Mouse (Mus musculus): ENCODE measurements around the gene Aox4.

GRCm38 (mm10) chr1:58296278-58296677 is 86.1 kb downstream of the Aox4 start:
- TF ChIP-seq MYOG (IDR thresholded peaks at IDR 0.05; ENCODE audit: control insufficient read depth in 1 of 3, insufficient read depth in 1 of 3, insufficient read length in 2 of 3, low read depth in 2 of 3) (no peak), SRF (IDR thresholded peaks at IDR 0.05; ENCODE audit: control insufficient read depth, insufficient read length, low read depth) (no peak), POLR2A (IDR thresholded peaks at IDR 0.05; ENCODE audit: insufficient read length, low read depth) (no peak), E2F4 (IDR thresholded peaks at IDR 0.05; ENCODE audit: insufficient read depth) (no peak)
